Mouse (Mus musculus) splenic B cell, adult 2 months (primary cell): ENCODE results near the gene Gramd1b.

Experiments
- DNase-seq: peaks from one replicate; pipeline ENCODE4 v3.0.0-alpha.2; 2011; ENCODE audit warnings: low read depth, low spot score
- H3K27me3 ChIP-seq: 2 replicates; pipeline ENCODE4 v1.6.1; 2012; ENCODE audit warnings: mild to moderate bottlenecking, low read length, moderate library complexity, mixed read lengths; ENCODE audit not compliant: control insufficient read depth, poor library complexity, insufficient read depth, severe bottlenecking
- H3K36me3 ChIP-seq: 2 replicates; pipeline ENCODE4 v1.6.1; 2012; ENCODE audit warnings: mild to moderate bottlenecking, low read length, moderate library complexity, mixed read lengths; ENCODE audit not compliant: control insufficient read depth, poor library complexity, insufficient read depth, severe bottlenecking

Gene Gramd1b

DNA sequence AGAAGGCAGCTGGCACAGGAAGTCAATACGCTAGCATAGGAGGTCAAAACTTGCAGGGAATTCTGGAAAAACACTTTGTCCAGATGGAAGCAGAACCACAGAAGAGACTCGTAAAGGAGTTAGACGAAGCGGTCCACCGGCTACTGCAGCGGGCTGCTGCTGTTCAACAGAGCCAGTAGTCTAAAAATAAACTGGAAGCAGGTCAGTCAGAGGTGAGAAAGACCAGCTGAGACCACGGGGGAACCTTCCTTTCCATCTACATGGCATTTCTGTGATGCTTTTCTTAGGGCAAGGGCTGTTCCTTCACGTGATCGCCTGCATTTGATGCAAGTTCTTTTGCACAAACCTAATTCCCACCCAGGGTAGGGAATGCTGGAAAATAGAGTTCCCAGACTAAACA is 285.7 kb downstream of the Gramd1b start:
- Histone ChIP-seq H3K36me3 (no peaks in the 10 kb centered on the region), H3K27me3 (no peaks in the 10 kb centered on the region)
- DNase-seq, result no peak
